Mouse (Mus musculus) erythroblast, embryonic 14.5 days (primary cell): ENCODE measurements around the gene Mrpl53.

Source experiments
- GATA1 ChIP-seq: IDR thresholded peaks from 2 replicates; pipeline ENCODE4 v1.6.1; 2012; ENCODE audit warnings: low read length, inconsistent platforms, mixed read lengths
- TAL1 ChIP-seq: IDR thresholded peaks from 3 replicates; pipeline ENCODE4 v1.6.1; 2012; ENCODE audit warnings: low read length, inconsistent platforms, mixed read lengths

- TF ChIP-seq TAL1 (no peak), GATA1 (no peak)
These were observed 1.1 kb upstream of the Mrpl53 start for GRCm38 (mm10) chr6:83107566-83108400.
